Mouse (Mus musculus): Measurements from ENCODE around the gene Trafd1.
"Not testable (repeated sequence)": the region's sequence is repeated elsewhere in the genome, so short reads cannot be mapped to it uniquely, and the experiment has no call there.

The Trafd1 gene

GRCm38 (mm10) chr5:121331731-121332130 is 53.7 kb downstream of the Trafd1 start:
- DNase-seq (ENCODE audit: low read depth, low spot score), result no peak

- not testable (repeated sequence) for DNase-seq (ENCODE audit: low read depth, low spot score)
Measured at GRCm38 (mm10) chr5:121330154-121330816, 55.1 kb downstream of the Trafd1 start.

- no peak for DNase-seq (ENCODE audit: low read depth, low spot score)
Measured at GRCm38 (mm10) chr5:121329333-121330058, 55.9 kb downstream of the Trafd1 start.

- DNase-seq (ENCODE audit: low read depth, low spot score), result no peak
Measured at GRCm38 (mm10) chr5:121326079-121326805, 59.2 kb downstream of the Trafd1 start.

All from WW6 (cell line).